Mouse (Mus musculus) G1E (cell line): ENCODE measurements around the gene Ptpn11. TPM values are rescaled to one million over a fixed set of nuclear protein-coding genes. Genes with fewer than 3 reads are reported as not detected.

Experiments used
- ATAC-seq: 2 replicates; pipeline ENCODE4 v1.8.0; 2016; ENCODE audit warnings: mild to moderate bottlenecking; ENCODE audit not compliant: insufficient number of reproducible peaks, poor library complexity, low FRiP score, severe bottlenecking; ENCODE audit errors: extremely low read depth
- DNase-seq: peaks from one replicate; pipeline ENCODE4 v3.0.0; 2012; ENCODE audit warnings: low spot score
- H3K27me3 ChIP-seq: 2 replicates; pipeline ENCODE4 v1.6.1; 2012; ENCODE audit warnings: mild to moderate bottlenecking, low read length, inconsistent platforms; ENCODE audit not compliant: insufficient read depth
- H3K36me3 ChIP-seq: replicated peaks from 2 replicates; pipeline ENCODE3; 2012; ENCODE audit warnings: mild to moderate bottlenecking, inconsistent platforms
- H3K4me1 ChIP-seq: 2 replicates; pipeline ENCODE4 v1.6.1; 2012; ENCODE audit warnings: low read depth, low read length, inconsistent platforms, mixed read lengths; ENCODE audit not compliant: insufficient read depth
- H3K4me3 ChIP-seq: 2 replicates; pipeline ENCODE4 v1.5.1; 2012; ENCODE audit warnings: low read depth, mild to moderate bottlenecking, inconsistent platforms, low read length, moderate library complexity, mixed read lengths
- H3K9me3 ChIP-seq: replicated peaks from 2 replicates; pipeline ENCODE4 v1.6.1; 2012; ENCODE audit warnings: inconsistent platforms
- CTCF ChIP-seq: IDR thresholded peaks from 2 replicates; pipeline ENCODE4 v1.5.1; 2012; ENCODE audit warnings: low read depth, low read length, inconsistent platforms, mixed read lengths
- GATA1 ChIP-seq: IDR thresholded peaks from 2 replicates; pipeline ENCODE4 v1.6.1; 2012; ENCODE audit warnings: borderline replicate concordance, low read length, inconsistent platforms, mixed read lengths
- GATA2 ChIP-seq: IDR thresholded peaks from 2 replicates; pipeline ENCODE4 v1.6.1; 2012; ENCODE audit warnings: low read depth, low read length, inconsistent platforms, borderline replicate concordance
- POLR2AphosphoS5 ChIP-seq: IDR thresholded peaks from 2 replicates; pipeline ENCODE4 v1.6.1; 2012; ENCODE audit warnings: low read depth, low read length, inconsistent platforms; ENCODE audit not compliant: insufficient replicate concordance
- TAL1 ChIP-seq: conservative IDR thresholded peaks from 2 replicates; pipeline ENCODE4 v1.6.1; 2012; ENCODE audit warnings: low read depth, low read length, inconsistent platforms, mixed read lengths
- polyA plus RNA-seq: library from polyadenylated mRNA; stranded (reverse); fragments of >175 nt; gene quantifications from 2 replicates; pipeline ENCODE4 v1.2.3, GENCODE M21; 2012
- total RNA-seq, 2 experiments: library from RNA; stranded (forward) in 1 of 2; stranded (reverse) in 1 of 2; fragments of 200-1000 nt in 1 of 2; fragments of >200 nt in 1 of 2; fragmentation: Nextera tagmentation in 1 of 2; gene quantifications; 2 replicates each; pipeline ENCODE4 v1.2.3; 2014 to 2017

The Ptpn11 gene
- total and polyA plus RNA-seq, 3 experiments, result 28.6 to 43.0 (median 28.8) TPM

DNA sequence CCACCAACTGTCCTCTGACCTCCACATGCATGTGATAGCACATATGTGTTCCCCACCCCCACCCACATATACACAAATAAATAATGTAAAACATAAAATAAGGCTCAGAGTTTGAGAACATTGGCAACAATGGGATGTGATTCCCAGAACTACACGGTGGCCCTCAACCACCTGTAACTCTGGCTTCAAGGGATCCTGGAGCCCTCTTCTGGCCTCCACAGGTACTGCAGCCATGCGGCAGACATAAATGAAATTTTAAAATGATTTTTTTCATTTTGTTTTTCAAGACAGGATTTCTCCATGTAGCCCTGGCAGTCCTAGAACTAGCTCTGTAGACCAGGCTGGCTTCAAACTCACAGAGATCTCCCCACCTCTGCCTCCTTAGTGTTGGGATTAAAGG, 65.1 kb downstream of the Ptpn11 start:
- TF ChIP-seq GATA1 (no peak), CTCF (peak; percentile 61)
- H3K36me3 ChIP-seq, result peaks cover 18% of the 10 kb centered on the region
- DNase-seq, result no peak
- H3K9me3 ChIP-seq, result no peaks in the 10 kb centered on the region
- H3K4me3 ChIP-seq, result no peak overlapping the region
- ATAC-seq, result no peak
- H3K27me3 ChIP-seq, result 0 out of 2 replicates have a peak, but pooled peaks cover 4% of the 10 kb centered on the region
- peaks cover 32% of the 10 kb centered on the region for H3K4me1 ChIP-seq

DNA sequence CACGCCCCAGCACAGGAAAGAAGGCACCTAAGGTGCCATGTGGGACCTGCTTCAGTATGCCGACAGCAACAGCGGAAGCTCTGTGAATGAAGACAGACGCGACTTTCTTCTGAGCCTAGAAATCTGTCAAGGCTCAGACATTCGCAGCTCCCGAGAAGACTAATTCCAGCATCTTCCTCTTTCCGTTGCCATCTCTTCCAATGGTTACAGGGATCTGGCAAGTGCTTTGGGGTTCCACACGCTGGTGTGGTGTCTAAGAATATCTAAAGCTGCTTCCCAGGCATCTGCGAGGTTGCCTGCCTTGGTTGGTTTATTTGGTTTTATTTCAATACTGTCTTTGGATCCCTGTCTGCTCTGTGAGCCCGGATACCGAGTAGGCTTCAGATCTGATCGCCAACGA, 65.6 kb downstream of the Ptpn11 start:
- Histone ChIP-seq H3K36me3 (peaks cover 16% of the 10 kb centered on the region), H3K27me3 (0 out of 2 replicates have a peak, but pooled peaks cover 4% of the 10 kb centered on the region), H3K4me3 (no peak overlapping the region), H3K4me1 (peaks cover 32% of the 10 kb centered on the region), H3K9me3 (no peaks in the 10 kb centered on the region)
- TF ChIP-seq GATA1, result no peak
- TF ChIP-seq TAL1, result no peak
- no peak for TF ChIP-seq POLR2AphosphoS5
- no peak for TF ChIP-seq CTCF
- TF ChIP-seq GATA2, result no peak
- no peak for DNase-seq
- no peak for ATAC-seq

DNA sequence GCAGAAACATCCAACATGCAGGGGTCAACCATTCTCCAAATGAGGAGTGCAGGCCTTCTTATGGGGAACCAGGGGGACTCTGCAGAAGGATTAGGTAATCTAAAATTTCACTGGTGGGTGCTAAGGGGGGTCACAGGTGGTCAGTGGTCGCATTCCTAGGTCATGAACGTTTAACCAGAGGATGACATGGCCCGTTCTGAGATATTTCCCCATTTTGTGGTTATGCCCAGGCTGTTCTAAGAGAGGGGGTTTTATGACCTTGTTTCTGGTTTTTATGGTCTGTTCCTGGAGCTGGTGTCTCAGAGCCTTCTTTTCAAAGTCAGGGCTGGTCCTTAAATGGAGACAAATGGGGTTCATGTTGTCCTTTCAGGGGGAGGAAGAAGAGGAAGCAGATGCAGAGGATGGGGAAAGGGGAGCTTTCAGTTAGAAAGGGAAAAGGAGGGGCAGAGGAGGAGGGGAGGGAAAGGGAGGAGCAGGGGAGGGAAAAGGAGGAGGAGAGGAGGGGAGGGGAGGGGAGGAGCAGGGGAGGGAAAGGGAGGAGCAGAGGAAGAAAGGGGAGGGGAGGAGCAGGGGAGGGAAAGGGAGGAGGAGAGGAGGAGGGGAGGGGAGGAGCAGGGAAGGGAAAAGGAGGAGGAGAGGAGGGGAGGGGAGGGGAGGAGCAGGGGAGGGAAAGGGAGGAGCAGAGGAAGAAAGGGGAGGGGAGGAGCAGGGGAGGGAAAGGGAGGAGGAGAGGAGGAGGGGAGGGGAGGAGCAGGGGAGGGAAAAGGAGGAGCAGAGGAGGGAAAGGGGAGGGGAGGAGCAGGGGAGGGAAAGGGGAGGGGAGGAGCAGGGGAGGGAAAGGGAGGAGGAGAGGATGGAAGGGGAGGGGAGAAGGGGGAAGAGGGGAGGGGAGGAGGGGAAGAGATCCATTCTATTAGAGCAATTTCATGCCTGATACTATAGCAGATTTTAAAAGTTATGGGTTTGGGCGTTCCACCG, 66.7 kb downstream of the Ptpn11 start:
- Histone ChIP-seq H3K36me3 (peaks cover 7% of the 10 kb centered on the region), H3K9me3 (no peaks in the 10 kb centered on the region), H3K4me3 (no peak overlapping the region), H3K27me3 (0 out of 2 replicates have a peak, but pooled peaks cover 4% of the 10 kb centered on the region), H3K4me1 (peaks cover 32% of the 10 kb centered on the region)
- TF ChIP-seq CTCF (no peak), GATA1 (no peak), POLR2AphosphoS5 (no peak), GATA2 (no peak), TAL1 (no peak)
- ATAC-seq (peak; percentile 34; the same call in 1 of the 2 replicates), DNase-seq (peak; percentile 25)

DNA sequence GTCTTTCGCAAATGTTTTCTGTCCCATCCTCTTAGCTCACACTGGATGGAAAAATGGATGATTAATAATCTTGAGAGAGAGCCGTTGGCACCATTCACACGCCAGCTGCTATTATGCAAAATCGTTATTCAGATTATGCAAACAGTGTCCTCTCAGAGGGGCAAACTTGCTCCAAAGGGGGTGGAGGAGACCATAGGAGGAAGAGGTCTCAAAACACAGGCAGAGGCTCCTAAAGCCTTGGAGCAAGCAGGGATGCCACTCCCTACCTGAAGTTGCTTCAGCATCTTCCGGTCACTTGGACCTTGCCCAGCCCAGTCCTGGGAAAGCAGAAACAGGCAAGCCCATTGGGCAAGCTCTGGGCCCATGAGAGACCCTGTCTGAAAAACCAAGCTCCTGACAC, 67.8 kb downstream of the Ptpn11 start:
- no peaks in the 10 kb centered on the region for H3K36me3 ChIP-seq
- peaks cover 32% of the 10 kb centered on the region for H3K4me1 ChIP-seq
- H3K9me3 ChIP-seq, result no peaks in the 10 kb centered on the region
- H3K4me3 ChIP-seq, result no peak overlapping the region
- no peak for TF ChIP-seq GATA2
- no peak for TF ChIP-seq CTCF
- no peak for TF ChIP-seq POLR2AphosphoS5
- TF ChIP-seq GATA1, result no peak
- TF ChIP-seq TAL1, result no peak
- no peak for ATAC-seq
- H3K27me3 ChIP-seq, result 0 out of 2 replicates have a peak, but pooled peaks cover 4% of the 10 kb centered on the region
- no peak for DNase-seq

DNA sequence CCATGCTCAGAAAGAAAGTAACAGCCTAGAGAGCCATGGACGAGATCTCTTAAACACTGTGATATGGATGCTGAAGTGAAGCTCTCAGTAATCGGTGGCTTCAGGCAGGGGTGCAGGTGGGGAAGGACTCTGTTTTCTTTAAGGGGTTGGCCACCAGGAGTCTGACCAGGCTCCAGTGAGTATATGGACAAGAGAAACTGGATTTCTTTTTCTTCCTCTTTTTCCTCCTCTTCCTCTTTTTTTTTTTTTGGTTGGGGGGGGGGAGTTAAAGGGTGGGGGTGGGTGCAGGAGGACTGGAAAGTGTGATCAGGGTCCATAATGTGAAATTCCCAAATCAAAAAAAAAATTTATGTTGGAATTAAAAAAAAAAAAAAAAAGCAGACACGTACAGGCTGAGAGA, 68.6 kb downstream of the Ptpn11 start:
- ATAC-seq (no peak), DNase-seq (no peak)
- Histone ChIP-seq H3K4me3 (no peak overlapping the region), H3K4me1 (peaks cover 32% of the 10 kb centered on the region), H3K9me3 (no peaks in the 10 kb centered on the region), H3K27me3 (0 out of 2 replicates have a peak, but pooled peaks cover 4% of the 10 kb centered on the region), H3K36me3 (no peaks in the 10 kb centered on the region)
- TF ChIP-seq TAL1 (no peak), GATA1 (no peak), POLR2AphosphoS5 (no peak), CTCF (no peak)

DNA sequence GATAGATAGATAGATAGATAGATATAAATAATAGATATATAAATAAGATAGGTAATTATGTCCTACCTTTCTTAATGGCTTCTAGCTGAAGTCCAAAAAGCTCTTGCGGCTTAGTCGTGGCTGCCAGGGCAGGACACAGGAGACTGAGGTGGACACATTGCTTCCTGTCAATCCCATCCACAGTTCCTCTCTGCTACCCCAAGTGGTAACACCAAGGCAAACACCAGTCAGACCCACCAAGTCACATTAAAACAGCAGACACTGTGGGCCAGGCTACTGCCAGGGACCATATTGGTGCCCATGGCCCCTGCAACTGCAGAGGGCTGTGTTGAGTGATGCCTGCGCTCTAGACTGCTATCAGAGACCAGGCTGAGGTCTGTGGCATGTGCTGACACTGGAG, 69.2 kb downstream of the Ptpn11 start:
- 0 out of 2 replicates have a peak, but pooled peaks cover 4% of the 10 kb centered on the region for H3K27me3 ChIP-seq
- H3K4me1 ChIP-seq, result peaks cover 32% of the 10 kb centered on the region
- no peak for DNase-seq
- ATAC-seq, result no peak
- H3K4me3 ChIP-seq, result no peak overlapping the region; the same call in 1 of the 2 replicates
- H3K9me3 ChIP-seq, result no peaks in the 10 kb centered on the region
- TF ChIP-seq CTCF (no peak), GATA1 (no peak), GATA2 (no peak), TAL1 (no peak), POLR2AphosphoS5 (no peak)
- H3K36me3 ChIP-seq, result no peaks in the 10 kb centered on the region
